Mouse (Mus musculus): ENCODE measurements around the gene Sypl2. TPM values are rescaled to one million over a fixed set of nuclear protein-coding genes. Genes with fewer than 3 reads are reported as not detected.

Gene Sypl2
- polyA plus RNA-seq (2012; rRNA removed): 1.0 and 2.5 TPM in 2 replicates

GRCm38 (mm10) chr3:108226558-108227350 lies at the start of gene Sypl2:
Gene Sypl2, minus strand, starts transcription at chr3:108226648.

GRCm38 (mm10) chr3:108256719-108257637 lies 30.5 kb upstream of the Sypl2 start, which contains the start of gene Psma5:
Gene Psma5, plus strand, starts transcription at chr3:108256926.

GRCm38 (mm10) chr3:108210771-108211139 lies 15.7 kb downstream of the Sypl2 start, which contains the start of gene Atxn7l2:
Gene Atxn7l2, minus strand, starts transcription at chr3:108210934.

DNA sequence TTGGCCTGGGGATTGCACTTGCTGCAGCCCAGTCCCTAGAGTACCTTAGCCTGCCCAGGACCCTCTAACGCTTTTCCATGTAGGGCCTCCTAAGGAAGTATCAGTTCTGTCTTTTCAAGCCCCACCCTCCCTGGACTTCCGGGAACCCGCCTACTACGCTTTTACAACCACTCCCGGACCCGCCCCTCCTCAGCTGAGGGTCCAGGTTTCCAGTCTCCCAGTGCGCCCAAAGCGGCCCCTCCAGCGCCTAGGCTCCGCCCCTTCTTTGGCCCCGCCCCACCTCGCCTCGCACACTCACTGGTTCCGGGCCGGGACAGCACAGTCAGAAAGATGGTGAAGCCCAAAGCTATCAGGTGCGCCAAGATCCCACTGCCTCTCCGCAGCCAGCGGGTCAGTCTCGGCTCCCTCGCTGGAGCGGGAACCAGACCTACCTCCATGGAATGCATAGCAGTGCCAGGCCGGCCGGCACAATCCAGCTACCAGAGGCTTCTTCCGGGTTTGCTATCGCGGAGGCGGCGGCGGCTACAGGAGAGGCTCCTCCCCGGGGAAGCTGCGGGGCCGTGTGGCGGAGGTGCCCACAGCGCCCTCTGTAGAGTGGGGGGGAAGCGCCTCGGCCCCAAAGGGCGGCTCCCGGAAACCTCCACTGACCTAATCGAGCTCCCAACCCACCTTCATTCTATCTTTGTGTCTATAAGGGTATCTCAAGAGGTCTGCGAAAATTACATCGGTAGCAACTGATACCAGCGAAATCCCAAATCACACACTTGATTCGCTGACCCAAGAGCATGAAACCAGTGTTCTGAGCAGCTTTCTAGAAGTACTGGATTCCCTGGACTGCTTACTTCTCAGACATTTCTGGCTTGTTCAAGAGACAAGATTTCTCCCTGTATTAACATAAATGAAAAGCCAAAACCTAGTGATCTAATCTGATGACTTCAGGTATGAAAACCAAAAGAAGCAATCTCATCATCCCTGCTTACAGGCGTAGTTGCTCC lies 25.8 kb downstream of the Sypl2 start, which contains the start of gene Cyb561d1:
Gene Cyb561d1, minus strand, starts transcription at position 884 of the 995 bp plus-strand sequence.

DNA sequence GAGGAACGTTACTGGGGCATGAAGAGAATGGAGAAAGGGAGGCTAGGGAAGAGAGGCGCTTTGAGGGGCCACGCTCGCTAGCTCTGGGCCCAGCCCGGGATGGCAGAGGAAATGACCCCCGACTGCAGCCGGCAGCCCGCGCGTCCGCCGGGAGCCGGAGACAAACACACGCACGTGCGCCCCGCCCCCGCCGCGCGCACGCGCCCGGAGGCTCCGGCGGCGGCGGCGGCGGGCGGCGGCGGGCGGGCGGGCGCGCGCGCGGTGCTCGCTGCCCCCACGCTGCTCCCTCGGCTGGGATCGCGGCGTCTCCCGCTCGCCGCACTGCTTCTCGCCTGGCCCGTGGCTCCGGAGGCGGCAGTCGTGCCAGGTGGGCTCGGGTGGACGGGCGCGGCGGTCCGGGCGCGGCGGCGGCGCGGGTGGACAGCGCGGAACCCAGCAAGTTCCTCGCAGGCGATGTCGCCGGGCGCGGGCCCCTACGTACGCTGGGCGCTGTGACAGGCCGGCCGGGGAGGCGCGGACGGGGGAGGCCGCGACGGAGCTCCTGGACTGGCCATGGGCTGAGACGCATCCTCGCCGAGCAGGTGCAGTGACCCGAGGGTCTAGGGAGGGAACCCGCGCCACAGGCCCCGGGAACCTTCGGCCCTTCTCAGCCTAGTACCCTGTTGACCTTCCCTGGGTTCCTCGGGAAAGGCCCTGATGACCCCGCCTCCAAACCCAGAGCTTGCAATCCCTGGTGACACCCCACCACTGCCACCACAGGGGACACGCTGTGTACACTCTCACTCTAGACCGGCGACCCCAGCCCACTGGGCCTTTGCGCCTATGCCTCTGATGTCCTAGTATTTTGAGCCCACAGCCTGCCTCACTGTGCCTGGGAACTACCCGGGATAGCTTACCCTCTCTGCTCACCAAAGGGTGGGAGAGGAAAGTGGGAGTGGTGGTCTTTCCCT lies 40.1 kb downstream of the Sypl2 start, which contains the start of gene Amigo1:
Gene Amigo1, plus strand, starts transcription at position 238 of the 950 bp plus-strand sequence.

Other genes starting within 250 kb of the Sypl2 start
- gene Gstm2, start 240.2 kb downstream of the Sypl2 start, polyA plus RNA-seq (2012; rRNA removed): 6.8 and 8.2 TPM in 2 replicates
- 86.3 and 90.3 TPM in 2 replicates for gene Gstm1, start 208.7 kb downstream of the Sypl2 start, polyA plus RNA-seq (2012; rRNA removed)
- 17.0 and 18.1 TPM in 2 replicates for gene Gstm4, start 181.8 kb downstream of the Sypl2 start, polyA plus RNA-seq (2012; rRNA removed)
- gene Ampd2, start 140.0 kb downstream of the Sypl2 start, polyA plus RNA-seq (2012; rRNA removed): 90.2 and 99.8 TPM in 2 replicates
- gene Gnat2, start 133.9 kb downstream of the Sypl2 start, polyA plus RNA-seq (2012; rRNA removed): 0.10 and 0.20 TPM in 2 replicates
- 79.9 and 83.6 TPM in 2 replicates for gene Gnai3, start 80.5 kb downstream of the Sypl2 start, polyA plus RNA-seq (2012; rRNA removed)
- 5.2 TPM in 2 replicates for gene Gpr61, start 71.8 kb downstream of the Sypl2 start, polyA plus RNA-seq (2012; rRNA removed)
- 19.0 and 19.8 TPM in 2 replicates for gene Amigo1, start 40.3 kb downstream of the Sypl2 start, polyA plus RNA-seq (2012; rRNA removed)
- gene Cyb561d1, start 25.4 kb downstream of the Sypl2 start, polyA plus RNA-seq (2012; rRNA removed): 6.6 and 6.9 TPM in 2 replicates
- gene Atxn7l2, start 15.7 kb downstream of the Sypl2 start, polyA plus RNA-seq (2012; rRNA removed): 36.4 and 37.2 TPM in 2 replicates
- 166 and 175 TPM in 2 replicates for gene Psma5, start 30.3 kb upstream of the Sypl2 start, polyA plus RNA-seq (2012; rRNA removed)
- 61.8 and 62.0 TPM in 2 replicates for gene Sort1, start 57.4 kb upstream of the Sypl2 start, polyA plus RNA-seq (2012; rRNA removed)
- 0.05 and 0.08 TPM in 2 replicates for gene Mybphl, start 138.3 kb upstream of the Sypl2 start, polyA plus RNA-seq (2012; rRNA removed)
- 18.1 and 19.3 TPM in 2 replicates for gene Psrc1, start 157.2 kb upstream of the Sypl2 start, polyA plus RNA-seq (2012; rRNA removed)
- 35.7 and 42.0 TPM in 2 replicates for gene Celsr2, start 188.9 kb upstream of the Sypl2 start, polyA plus RNA-seq (2012; rRNA removed)
- gene Sars, start 218.6 kb upstream of the Sypl2 start, polyA plus RNA-seq (2012; rRNA removed): 165 and 175 TPM in 2 replicates

Data from central nervous system, embryonic 18 days (tissue).